8 mouse cellular contexts compared by ENCODE assay signal in the genomic region with DNA sequence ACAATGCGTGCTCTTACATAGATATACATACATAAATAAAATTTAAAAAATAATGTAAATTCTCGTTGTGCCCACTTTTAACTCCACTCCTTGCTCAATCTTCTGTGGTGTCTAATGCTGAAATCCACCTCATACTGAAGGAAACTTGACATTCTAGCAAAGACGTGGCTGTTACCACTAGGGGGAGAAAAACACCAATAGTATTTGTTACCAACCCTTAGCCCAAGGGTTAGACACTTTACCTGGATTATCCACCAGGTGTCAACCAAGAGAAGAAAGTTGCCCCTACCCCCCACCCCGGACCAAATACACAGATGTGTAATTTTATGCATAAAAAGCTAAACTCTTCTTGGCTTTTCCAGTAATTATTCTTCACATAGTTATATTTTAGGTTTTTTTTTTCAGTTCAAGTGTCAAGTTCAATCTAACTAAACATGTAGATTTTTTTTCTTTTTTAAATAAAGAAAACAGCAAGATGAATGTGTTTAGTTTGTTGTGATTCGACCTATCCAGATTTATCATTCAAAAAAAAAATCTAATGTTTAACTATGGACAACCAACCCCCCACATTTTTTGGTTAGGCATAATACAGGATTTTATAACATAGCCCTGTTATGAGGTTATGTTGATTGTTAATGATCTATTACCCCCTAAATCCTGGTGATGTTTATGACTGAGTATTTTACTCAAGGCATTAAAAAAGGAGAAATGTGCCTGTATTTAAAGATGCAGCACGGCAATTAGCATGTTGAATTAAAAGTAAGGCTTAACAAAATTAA. TPM values are rescaled to one million over a fixed set of nuclear protein-coding genes. Genes with fewer than 3 reads are reported as not detected.
A peak's percentile ranks its signal among the peaks of the same experiment; 100 is the strongest.
DNase-seq lines count a peak whose midpoint lies in the region; ATAC-seq lines count a peak whose summit lies in the region.

No protein-coding gene starts in this region.

- ATAC-seq in forebrain, embryonic 15.5 days (replicated peaks): no peak
- peak; percentile 22; the same call in 1 of the 2 replicates for ATAC-seq in monocyte, adult 5-6 weeks (replicated peaks; ENCODE audit: insufficient number of reproducible peaks, low FRiP score, low TSS enrichment, poor library complexity, severe bottlenecking)

- no peaks in the 10 kb centered on the region for H3K36me3 ChIP-seq in forebrain, embryonic 15.5 days

- no peaks in the 10 kb centered on the region for H3K27me3 ChIP-seq in forebrain, embryonic 15.5 days

- H3K4me1 ChIP-seq in forebrain, embryonic 15.5 days: peaks cover 9% of the 10 kb centered on the region

- DNase-seq in testis, postnatal 14 days (ENCODE audit: low spot score): peak; percentile 33
- no peak for DNase-seq in testis, postnatal 10 days (ENCODE audit: low spot score)
- peak; percentile 45 for DNase-seq in cerebellum, adult 11 months
- DNase-seq in induced T-regulatory cell, adult 2 months (ENCODE audit: low read depth): peak; percentile 94
- DNase-seq in liver: peak; percentile 58
- DNase-seq in thymus, postnatal 36 days: peak; percentile 9 to 15

- peak overlapping the region; percentile 100 for H3K27ac ChIP-seq in forebrain, embryonic 15.5 days (replicated peaks)

- H3K9ac ChIP-seq in forebrain, embryonic 15.5 days (replicated peaks): peak overlapping the region; percentile 98

- peak overlapping the region; percentile 77 for H3K4me3 ChIP-seq in forebrain, embryonic 15.5 days

- 22% methylated on average over 6 of the region's 6 CpGs for WGBS in forebrain, embryonic 15.5 days

- no peaks in the 10 kb centered on the region for H3K9me3 ChIP-seq in forebrain, embryonic 15.5 days

- H3K4me2 ChIP-seq in forebrain, embryonic 15.5 days (replicated peaks): peak overlapping the region; percentile 48

RNA-seq across cellular contexts. Expression of a gene that starts 1.3 kb away (rescaled TPM):
- polyA plus RNA-seq in forebrain, embryonic 15.5 days (2015; fragmentation: Nextera tagmentation; extraction: Ambion mirVana): 66.6 and 70.4 TPM in 2 replicates
- 183 to 220 TPM (median 202 TPM) in 3 replicates for total RNA-seq in monocyte, adult 5-6 weeks (2017)
